Mouse (Mus musculus) myocyte (in vitro differentiated cells): ENCODE results near the gene R3hcc1l. TPM values are rescaled to one million over a fixed set of nuclear protein-coding genes. Genes with fewer than 3 reads are reported as not detected.

Source experiments
- H3K27me3 ChIP-seq: one replicate; pipeline ENCODE4 v1.6.1; 2011; ENCODE audit not compliant: control insufficient read depth, insufficient read depth, insufficient read length
- H3K36me3 ChIP-seq: one replicate; pipeline ENCODE4 v1.6.1; 2011; ENCODE audit not compliant: control insufficient read depth, insufficient read depth
- H3K4me2 ChIP-seq: one replicate; pipeline ENCODE4 v1.6.1; 2011; ENCODE audit warnings: low read depth, control low read depth
- H3K4me3 ChIP-seq: one replicate; pipeline ENCODE4 v1.5.1; 2011; ENCODE audit warnings: mild to moderate bottlenecking, control low read depth, moderate library complexity
- H3K79me2 ChIP-seq: one replicate; pipeline ENCODE4 v1.6.1; 2011; ENCODE audit not compliant: control insufficient read depth, insufficient read depth
- H3ac ChIP-seq: one replicate; pipeline ENCODE4 v1.6.1; 2011; ENCODE audit not compliant: control insufficient read depth, insufficient read length
- CEBPB ChIP-seq: IDR thresholded peaks from 2 replicates; pipeline ENCODE4 v1.6.1; 2011; ENCODE audit warnings: mild to moderate bottlenecking, moderate library complexity; ENCODE audit not compliant: poor library complexity, insufficient read depth, severe bottlenecking
- E2F4 ChIP-seq: IDR thresholded peaks from one replicate; pipeline ENCODE4 v1.6.1; 2011; ENCODE audit warnings: mild to moderate bottlenecking, control low read depth, moderate library complexity; ENCODE audit not compliant: insufficient read depth
- MAX ChIP-seq: IDR thresholded peaks from one replicate; pipeline ENCODE4 v1.6.1; 2011; ENCODE audit warnings: low read depth, mild to moderate bottlenecking, control low read depth
- MYOD1 ChIP-seq, 3 experiments: IDR thresholded peaks; one replicate each; pipeline ENCODE4 v1.6.1; 2011; ENCODE audit warnings: control low read depth in 2 of 3, low read depth in 2 of 3, mild to moderate bottlenecking in 2 of 3, moderate library complexity in 1 of 3; ENCODE audit not compliant: insufficient read length in 2 of 3, control insufficient read depth in 1 of 3
- MYOG ChIP-seq, 3 experiments: IDR thresholded peaks; one replicate each; pipeline ENCODE4 v1.6.1; 2011; ENCODE audit warnings: control low read depth in 2 of 3, low read depth in 2 of 3, mild to moderate bottlenecking in 2 of 3; ENCODE audit not compliant: insufficient read length in 2 of 3, control insufficient read depth in 1 of 3, insufficient read depth in 1 of 3
- POLR2A ChIP-seq: IDR thresholded peaks from one replicate; pipeline ENCODE4 v1.6.1; 2011; ENCODE audit warnings: low read depth, mild to moderate bottlenecking, control low read depth, moderate library complexity; ENCODE audit not compliant: insufficient read length
- POLR2AphosphoS2 ChIP-seq: IDR thresholded peaks from one replicate; pipeline ENCODE4 v1.6.1; 2011; ENCODE audit warnings: low read depth, control low read depth; ENCODE audit not compliant: insufficient read length
- REST ChIP-seq: IDR thresholded peaks from one replicate; pipeline ENCODE4 v1.6.1; 2011; ENCODE audit warnings: mild to moderate bottlenecking, control low read depth, moderate library complexity; ENCODE audit not compliant: insufficient read depth, insufficient read length
- SRF ChIP-seq: IDR thresholded peaks from one replicate; pipeline ENCODE4 v1.6.1; 2011; ENCODE audit warnings: low read depth; ENCODE audit not compliant: control insufficient read depth, insufficient read length
- TCF12 ChIP-seq: IDR thresholded peaks from one replicate; pipeline ENCODE4 v1.6.1; 2011; ENCODE audit warnings: mild to moderate bottlenecking, control low read depth; ENCODE audit not compliant: poor library complexity, insufficient read depth, severe bottlenecking
- TCF3 ChIP-seq: IDR thresholded peaks from one replicate; pipeline ENCODE4 v1.6.1; 2011; ENCODE audit warnings: low read depth, control low read depth; ENCODE audit not compliant: insufficient read length
- USF1 ChIP-seq: IDR thresholded peaks from one replicate; pipeline ENCODE4 v1.6.1; 2011; ENCODE audit warnings: low read depth, mild to moderate bottlenecking, control low read depth, moderate library complexity
- polyA plus RNA-seq: library from polyadenylated mRNA; unstranded; fragments of >200 nt; fragmentation: generic; extraction: Trizol; gene quantifications from one replicate; pipeline ENCODE4 v1.2.1, GENCODE M21; 2012; ENCODE audit warnings: missing spikeins

The R3hcc1l gene
- polyA plus RNA-seq, 1 experiment, result 3.8 TPM

- no peak for TF ChIP-seq POLR2A
- no peak for TF ChIP-seq MYOG (IDR thresholded peaks at IDR 0.05; ENCODE audit: control insufficient read depth in 1 of 3, insufficient read depth in 1 of 3, insufficient read length in 2 of 3, low read depth in 2 of 3)
- TF ChIP-seq MAX, result no peak
- TF ChIP-seq TCF12, result no peak
- TF ChIP-seq E2F4, result no peak
- TF ChIP-seq MYOD1 (IDR thresholded peaks at IDR 0.05; ENCODE audit: control insufficient read depth in 1 of 3, insufficient read length in 2 of 3, low read depth in 2 of 3), result no peak
- no peak for TF ChIP-seq REST
- TF ChIP-seq CEBPB, result no peak
- TF ChIP-seq TCF3, result no peak
- no peak for TF ChIP-seq USF1
- TF ChIP-seq SRF, result no peak
- no peak for TF ChIP-seq POLR2AphosphoS2
- Histone ChIP-seq H3K4me2 (no peak overlapping the region), H3K27me3 (no peaks in the 10 kb centered on the region), H3K79me2 (no peaks in the 10 kb centered on the region), H3K4me3 (no peak overlapping the region), H3ac (no peak overlapping the region), H3K36me3 (no peaks in the 10 kb centered on the region)
These were observed 33.1 kb upstream of the R3hcc1l start for GRCm38 (mm10) chr19:42485443-42485842.

DNA sequence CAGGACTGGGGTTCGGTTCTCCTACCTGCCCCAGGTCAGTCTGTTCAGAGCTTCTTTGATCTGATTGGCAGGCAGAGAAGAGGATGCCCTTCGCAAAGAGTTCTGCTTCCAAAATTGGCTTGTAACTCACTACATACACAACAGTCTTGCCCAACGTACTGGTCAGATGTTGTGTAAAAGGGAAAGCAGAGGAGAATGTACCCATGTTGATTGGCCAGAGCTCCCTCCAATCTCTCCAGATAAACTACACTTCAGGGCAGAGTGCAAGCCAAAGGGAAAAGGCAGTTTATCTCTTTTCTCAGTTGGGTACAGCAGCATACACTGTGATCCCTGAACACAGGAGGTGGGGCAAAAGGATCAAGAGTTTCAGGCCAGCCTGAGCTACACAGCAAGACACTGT is 31.3 kb upstream of the R3hcc1l start:
- no peak overlapping the region for H3K4me2 ChIP-seq
- no peaks in the 10 kb centered on the region for H3K79me2 ChIP-seq
- H3K4me3 ChIP-seq, result no peak overlapping the region
- H3K36me3 ChIP-seq, result no peaks in the 10 kb centered on the region
- peaks cover 12% of the 10 kb centered on the region for H3K27me3 ChIP-seq
- no peak for TF ChIP-seq MAX
- TF ChIP-seq E2F4, result no peak
- TF ChIP-seq POLR2AphosphoS2, result no peak
- no peak for TF ChIP-seq USF1
- no peak for TF ChIP-seq REST
- TF ChIP-seq TCF3, result no peak
- H3ac ChIP-seq, result no peak overlapping the region

DNA sequence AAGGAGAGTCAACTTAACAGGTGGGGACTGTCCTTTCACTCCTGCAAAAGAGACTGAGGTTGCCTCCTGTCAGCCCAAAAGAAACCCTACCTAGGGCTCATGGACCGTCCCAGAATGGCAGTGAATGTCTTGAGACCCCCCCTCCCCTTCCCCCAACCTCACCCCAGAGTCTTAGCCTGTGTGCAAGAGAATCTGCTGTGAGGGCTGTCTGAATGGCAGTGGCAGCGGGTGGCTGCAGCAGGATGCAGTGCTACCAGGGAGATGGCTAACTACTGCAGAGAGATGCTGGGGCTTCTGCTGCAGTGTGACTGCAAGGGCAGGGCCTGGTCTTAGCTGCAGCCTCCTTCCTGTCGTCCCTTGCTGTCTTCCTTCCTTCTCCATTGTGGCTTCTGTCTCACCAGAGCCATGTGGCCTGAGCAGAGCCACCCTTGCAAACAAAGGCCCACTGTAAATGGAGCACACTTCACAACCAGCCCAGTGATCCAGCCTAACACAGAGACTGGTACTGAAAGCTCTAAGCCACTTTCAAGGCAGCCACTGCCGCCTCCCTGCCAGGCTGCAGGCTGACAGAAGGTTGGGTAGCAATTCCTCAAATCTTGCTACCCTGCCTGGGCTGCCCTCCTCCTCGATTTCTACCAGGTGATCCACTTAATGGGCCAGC is 25.2 kb upstream of the R3hcc1l start:
- no peak overlapping the region for H3K4me2 ChIP-seq
- H3K36me3 ChIP-seq, result no peaks in the 10 kb centered on the region
- no peak for TF ChIP-seq REST
- TF ChIP-seq MYOG (IDR thresholded peaks at IDR 0.05; ENCODE audit: control insufficient read depth in 1 of 3, insufficient read depth in 1 of 3, insufficient read length in 2 of 3, low read depth in 2 of 3), result no peak
- TF ChIP-seq POLR2AphosphoS2, result no peak
- no peak for TF ChIP-seq SRF
- TF ChIP-seq TCF3, result no peak
- no peak for TF ChIP-seq POLR2A
- TF ChIP-seq E2F4, result no peak
- TF ChIP-seq USF1, result no peak
- TF ChIP-seq TCF12, result no peak
- no peak for TF ChIP-seq CEBPB
- no peak for TF ChIP-seq MYOD1 (IDR thresholded peaks at IDR 0.05; ENCODE audit: control insufficient read depth in 1 of 3, insufficient read length in 2 of 3, low read depth in 2 of 3)
- H3ac ChIP-seq, result no peak overlapping the region
- no peak overlapping the region for H3K4me3 ChIP-seq
- peaks cover 33% of the 10 kb centered on the region for H3K27me3 ChIP-seq
- no peaks in the 10 kb centered on the region for H3K79me2 ChIP-seq

DNA sequence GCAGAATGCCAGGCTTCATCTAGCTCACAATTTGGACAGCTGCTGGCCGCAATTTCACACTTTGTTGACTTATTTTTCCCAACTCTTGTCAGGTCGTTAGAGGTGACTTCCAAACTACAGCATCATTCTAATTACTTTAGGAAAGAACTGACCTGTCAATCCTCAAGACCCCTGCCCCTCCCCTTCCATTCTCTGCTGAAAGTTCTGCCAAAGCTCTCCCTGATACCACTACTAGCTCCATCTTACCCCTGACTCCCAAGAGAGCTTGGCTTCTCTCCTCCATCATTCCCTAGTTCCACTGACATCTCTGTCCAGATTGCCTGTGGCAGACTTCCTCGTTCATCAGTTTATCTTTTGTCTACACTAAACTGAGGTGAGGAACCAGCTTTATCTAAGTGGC is 14.4 kb upstream of the R3hcc1l start:
- peaks cover 58% of the 10 kb centered on the region for H3K27me3 ChIP-seq
- H3K4me2 ChIP-seq, result no peak overlapping the region
- no peaks in the 10 kb centered on the region for H3K36me3 ChIP-seq
- H3K4me3 ChIP-seq, result no peak overlapping the region
- H3ac ChIP-seq, result no peak overlapping the region
- no peak for TF ChIP-seq REST
- TF ChIP-seq SRF, result no peak
- TF ChIP-seq TCF12, result no peak
- no peak for TF ChIP-seq TCF3
- no peak for TF ChIP-seq MAX
- no peak for TF ChIP-seq POLR2A
- TF ChIP-seq MYOG (IDR thresholded peaks at IDR 0.05; ENCODE audit: control insufficient read depth in 1 of 3, insufficient read depth in 1 of 3, insufficient read length in 2 of 3, low read depth in 2 of 3), result no peak
- TF ChIP-seq CEBPB, result no peak
- TF ChIP-seq USF1, result no peak
- no peak for TF ChIP-seq E2F4
- no peak for TF ChIP-seq MYOD1 (IDR thresholded peaks at IDR 0.05; ENCODE audit: control insufficient read depth in 1 of 3, insufficient read length in 2 of 3, low read depth in 2 of 3)
- TF ChIP-seq POLR2AphosphoS2, result no peak
- no peaks in the 10 kb centered on the region for H3K79me2 ChIP-seq

- TF ChIP-seq TCF12 (no peak), SRF (no peak), MYOG (IDR thresholded peaks at IDR 0.05; ENCODE audit: control insufficient read depth in 1 of 3, insufficient read depth in 1 of 3, insufficient read length in 2 of 3, low read depth in 2 of 3) (no peak), MYOD1 (IDR thresholded peaks at IDR 0.05; ENCODE audit: control insufficient read depth in 1 of 3, insufficient read length in 2 of 3, low read depth in 2 of 3) (no peak), POLR2AphosphoS2 (no peak), CEBPB (no peak)
- Histone ChIP-seq H3K36me3 (no peaks in the 10 kb centered on the region), H3K4me3 (no peak overlapping the region), H3K27me3 (peaks cover 33% of the 10 kb centered on the region), H3K4me2 (no peak overlapping the region), H3ac (no peak overlapping the region), H3K79me2 (no peaks in the 10 kb centered on the region)
These were observed 8.9 kb upstream of the R3hcc1l start for GRCm38 (mm10) chr19:42509625-42510024.
